Mouse (Mus musculus): ENCODE measurements at regions not wholly inside any gene's neighbourhood (a gene's known extent, or its start where the extent isn't known, plus 50 kb on each side); places are given as distances from the start of the nearest gene placed in this dataset.
"Not testable (repeated sequence)": the region's sequence is repeated elsewhere in the genome, so short reads cannot be mapped to it uniquely, and the experiment has no call there.

- DNase-seq (ENCODE audit: low spot score in 2 of 2) = no peak
Measured at GRCm38 (mm10) chr15:41920270-41920669, 1786.1 kb downstream of the 9330182O14Rik start.

GRCm38 (mm10) chr15:41936697-41937096, 1802.5 kb downstream of the 9330182O14Rik start:
- no peak for DNase-seq (ENCODE audit: low spot score in 2 of 2)

DNA sequence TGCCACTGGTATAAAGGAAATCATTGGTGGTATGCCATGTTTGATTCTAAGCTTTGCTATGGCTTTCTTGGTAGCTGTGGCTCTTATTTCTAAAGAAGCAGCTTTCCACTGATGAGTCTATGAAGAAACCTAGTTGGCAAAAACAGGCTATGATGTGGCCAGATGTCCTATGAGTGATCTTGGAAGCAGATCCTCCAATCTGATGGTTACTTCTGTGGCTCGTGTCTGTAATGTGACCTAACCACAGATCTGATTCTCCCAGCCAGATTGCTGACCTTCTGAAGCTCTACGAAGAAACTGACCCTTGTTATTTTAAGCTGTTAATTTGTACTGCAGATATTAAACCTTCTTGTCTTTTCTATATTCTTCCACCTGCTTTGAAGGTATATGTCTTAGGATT, 1811.1 kb downstream of the 9330182O14Rik start:
- no peak for DNase-seq (ENCODE audit: low spot score in 2 of 2)

DNA sequence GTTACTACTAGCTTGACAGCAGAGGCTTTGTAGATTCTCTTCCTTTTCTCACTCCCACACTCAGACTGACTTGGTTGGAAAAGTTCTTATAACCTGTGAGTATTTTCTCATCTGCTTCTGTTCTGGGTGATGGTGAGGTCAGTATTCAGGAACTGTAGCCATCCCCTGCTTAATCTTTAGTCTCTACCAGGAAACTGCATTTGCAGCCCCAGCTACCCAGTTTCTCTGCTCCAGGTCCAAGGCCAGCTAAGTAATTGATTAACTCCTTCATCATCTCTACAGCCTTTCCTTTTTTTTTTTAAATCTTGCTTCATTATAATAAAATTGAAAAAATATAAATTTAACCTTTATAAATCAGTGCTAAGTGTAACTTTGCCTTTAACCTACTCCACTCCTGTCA, 1813.7 kb downstream of the 9330182O14Rik start:
- DNase-seq (ENCODE audit: low spot score in 2 of 2) = no peak

- DNase-seq (ENCODE audit: low spot score in 2 of 2) = no peak
Measured at GRCm38 (mm10) chr15:41948347-41949093, 1814.4 kb downstream of the 9330182O14Rik start.

- DNase-seq (ENCODE audit: low spot score in 2 of 2) = no peak
Measured at GRCm38 (mm10) chr15:41949094-41949461, 1814.9 kb downstream of the 9330182O14Rik start.

DNA sequence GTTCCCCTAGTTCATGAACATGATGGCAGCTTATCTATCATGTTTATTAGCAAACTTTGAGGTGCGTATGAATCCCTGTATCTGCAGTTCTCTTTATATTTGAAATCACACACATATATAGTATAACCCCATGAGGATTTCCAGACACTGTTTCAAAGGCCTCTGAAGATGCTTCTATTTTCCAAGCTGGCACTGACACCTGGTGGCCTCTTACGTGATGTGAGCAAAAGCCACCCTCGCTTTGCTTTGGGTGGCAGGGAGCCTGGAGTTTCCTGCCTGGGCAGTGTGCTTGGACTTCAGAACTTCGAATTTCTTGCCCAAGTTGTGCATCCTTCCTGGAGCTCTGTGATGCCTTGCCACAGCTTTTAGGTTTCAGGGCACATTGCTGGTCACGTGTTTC, 1817.1 kb downstream of the 9330182O14Rik start:
- DNase-seq (ENCODE audit: low spot score in 2 of 2) = no peak

DNA sequence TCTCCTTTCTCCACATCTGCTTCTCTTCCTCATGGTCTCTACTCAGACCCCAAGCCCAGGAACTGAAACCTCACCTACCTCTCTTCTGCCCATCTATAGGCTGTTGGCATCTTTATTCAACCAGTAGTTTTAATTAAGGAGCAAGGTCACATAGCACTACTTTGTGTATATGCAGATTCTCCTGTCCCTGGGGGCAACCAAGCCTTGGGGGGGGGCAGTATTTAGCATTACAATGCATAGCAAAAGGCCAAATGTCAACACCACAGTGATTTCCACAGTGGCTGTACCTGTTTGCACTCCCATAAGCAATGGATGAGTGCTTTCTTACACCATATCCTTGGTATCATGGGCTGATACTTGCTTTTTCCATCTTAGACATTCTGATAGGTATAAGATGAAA, 1826.4 kb downstream of the 9330182O14Rik start:
- DNase-seq (ENCODE audit: low spot score in 2 of 2) = no peak

GRCm38 (mm10) chr15:41970877-41971276, 1836.7 kb downstream of the 9330182O14Rik start:
- DNase-seq (ENCODE audit: low spot score in 2 of 2) = no peak

DNA sequence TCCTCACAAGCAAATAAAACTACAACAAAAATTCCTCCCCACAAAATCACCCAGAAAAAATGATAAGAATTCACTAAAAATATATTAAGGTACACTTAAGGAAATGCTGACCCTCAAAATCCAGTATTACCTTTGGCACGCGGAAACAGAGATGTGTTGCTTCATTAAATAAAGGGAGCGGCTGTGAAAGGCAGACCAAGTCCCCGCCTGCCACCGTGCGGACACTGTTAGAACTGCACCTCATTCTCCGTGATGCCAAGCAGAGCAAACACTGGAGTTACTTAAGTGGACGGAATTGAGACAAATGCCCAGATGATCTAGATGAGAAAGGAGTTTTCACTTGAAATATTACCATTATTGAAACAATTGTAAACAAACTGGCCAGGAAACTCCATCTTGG, 1839.1 kb downstream of the 9330182O14Rik start:
- peak; percentile 70 to 83 for DNase-seq (ENCODE audit: low spot score in 2 of 2)

- DNase-seq (ENCODE audit: low spot score in 2 of 2) = no peak
Measured at GRCm38 (mm10) chr15:41977196-41977595, 1843.0 kb downstream of the 9330182O14Rik start.

DNA sequence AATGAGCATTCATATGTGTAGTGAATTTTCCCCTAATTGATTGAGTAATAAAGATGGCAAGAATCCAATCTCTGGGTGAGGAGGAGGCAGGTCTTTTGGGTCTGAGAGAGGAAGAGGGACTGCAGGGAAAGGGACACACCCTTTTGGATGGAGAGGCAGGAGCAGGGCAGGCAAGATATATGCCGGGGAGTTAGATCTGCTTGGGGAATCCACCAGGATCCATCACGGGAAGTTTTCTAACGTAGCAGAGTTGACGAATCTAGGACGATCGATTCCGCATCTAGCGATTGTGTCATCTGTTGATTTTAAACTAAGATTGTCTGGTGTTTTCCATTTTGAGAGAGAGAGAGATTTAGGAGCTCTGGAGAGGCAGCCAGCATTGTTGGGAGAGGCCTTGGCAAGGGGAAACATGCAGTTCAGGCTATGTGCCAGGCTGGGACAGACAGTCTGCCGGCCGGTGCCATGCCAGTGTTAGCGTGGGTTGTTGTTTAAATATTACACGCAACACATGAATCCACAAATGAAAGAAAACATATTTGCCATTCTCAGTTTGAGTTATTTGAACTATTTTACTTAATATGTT, 1843.6 kb downstream of the 9330182O14Rik start:
- DNase-seq (ENCODE audit: low spot score in 2 of 2) = no peak

- no peak for DNase-seq (ENCODE audit: low spot score in 2 of 2)
Measured at GRCm38 (mm10) chr15:41983261-41983660, 1849.1 kb downstream of the 9330182O14Rik start.

GRCm38 (mm10) chr15:41984267-41984666, 1850.1 kb downstream of the 9330182O14Rik start:
- DNase-seq (ENCODE audit: low spot score in 2 of 2) = no peak

- DNase-seq (ENCODE audit: low spot score in 2 of 2) = no peak
Measured at GRCm38 (mm10) chr15:41986264-41986663, 1852.1 kb downstream of the 9330182O14Rik start.

DNA sequence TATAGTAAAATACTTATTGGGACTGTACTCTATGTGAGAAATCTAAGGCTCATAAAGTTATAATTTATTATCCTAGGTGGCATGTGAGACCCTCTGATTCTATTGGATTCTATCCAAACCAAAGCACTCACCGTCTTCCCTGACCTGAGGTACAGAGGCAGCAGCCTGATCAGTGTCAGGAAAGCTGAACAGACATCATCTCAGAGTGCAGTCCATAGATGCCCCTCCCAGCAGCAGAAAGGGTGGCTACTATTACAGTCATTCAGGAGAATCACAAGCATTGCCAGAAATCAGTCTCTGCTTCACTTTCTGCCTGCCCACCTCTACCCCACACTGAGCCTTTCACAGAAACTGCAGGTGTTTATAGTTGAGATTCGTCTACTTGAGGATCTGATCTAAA, 1854.9 kb downstream of the 9330182O14Rik start:
- no peak for DNase-seq (ENCODE audit: low spot score in 2 of 2)

GRCm38 (mm10) chr15:41991816-41992215, 1857.7 kb downstream of the 9330182O14Rik start:
- DNase-seq (ENCODE audit: low spot score in 2 of 2) = no peak

- DNase-seq (ENCODE audit: low spot score in 2 of 2) = not testable (repeated sequence)
Measured at GRCm38 (mm10) chr15:42032286-42032685, 1898.1 kb downstream of the 9330182O14Rik start.

- no peak for DNase-seq (ENCODE audit: low spot score in 2 of 2)
Measured at GRCm38 (mm10) chr15:42047088-42047976, 1913.2 kb downstream of the 9330182O14Rik start.

GRCm38 (mm10) chr15:42056772-42057171, 1922.6 kb downstream of the 9330182O14Rik start:
- no peak for DNase-seq (ENCODE audit: low spot score in 2 of 2)

- DNase-seq (ENCODE audit: low spot score in 2 of 2) = no peak
Measured at GRCm38 (mm10) chr15:42068207-42068831, 1934.2 kb downstream of the 9330182O14Rik start.

DNA sequence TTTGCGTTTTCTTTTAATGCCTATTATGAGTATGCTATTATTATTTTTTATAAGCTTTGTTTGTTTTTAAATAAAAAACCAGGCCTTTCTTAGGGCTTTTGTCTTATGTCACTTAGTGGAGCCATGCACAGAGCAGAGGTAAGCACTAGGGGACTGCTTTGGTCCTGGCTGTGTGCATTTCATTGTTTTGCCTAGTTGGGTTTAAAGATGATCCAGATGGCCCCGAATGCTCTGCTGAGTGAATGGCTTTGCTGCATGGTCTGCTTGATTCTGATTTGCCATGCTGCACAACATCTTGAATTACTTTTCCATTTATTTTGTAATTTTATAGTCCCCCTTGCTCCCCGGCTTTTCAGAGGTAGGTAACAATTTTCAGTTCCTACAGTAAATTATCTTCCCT, 1934.9 kb downstream of the 9330182O14Rik start:
- DNase-seq (ENCODE audit: low spot score in 2 of 2) = no peak
